Mouse (Mus musculus): ENCODE data around the gene Spsb4.

Spsb4 gene

GRCm38 (mm10) chr9:97015751-97016150, 2.9 kb downstream of the Spsb4 start:
- peak; percentile 94 to 96 for DNase-seq

- peak in 1 of 2 experiments; percentile 49 for DNase-seq
Observed at GRCm38 (mm10) chr9:97013698-97014097, 4.9 kb downstream of the Spsb4 start.

- peak; percentile 69 to 90 for DNase-seq
Observed at GRCm38 (mm10) chr9:97013153-97013552, 5.5 kb downstream of the Spsb4 start.

- DNase-seq: peak in 1 of 2 experiments; percentile 45
Observed at GRCm38 (mm10) chr9:97011454-97012195, 7.0 kb downstream of the Spsb4 start.

- no peak for DNase-seq
Observed at GRCm38 (mm10) chr9:97010447-97010846, 8.2 kb downstream of the Spsb4 start.

GRCm38 (mm10) chr9:97004726-97005125, 13.9 kb downstream of the Spsb4 start:
- DNase-seq: no peak

- no peak for DNase-seq
Observed at GRCm38 (mm10) chr9:97003173-97003572, 15.5 kb downstream of the Spsb4 start.

- DNase-seq: no peak
Observed at GRCm38 (mm10) chr9:97002654-97003053, 16.0 kb downstream of the Spsb4 start.

GRCm38 (mm10) chr9:97002025-97002424, 16.6 kb downstream of the Spsb4 start:
- no peak for DNase-seq

- DNase-seq: no peak
Observed at GRCm38 (mm10) chr9:97001458-97001857, 17.2 kb downstream of the Spsb4 start.

- peak in 1 of 2 experiments; percentile 28 for DNase-seq
Observed at GRCm38 (mm10) chr9:96995717-96996116, 22.9 kb downstream of the Spsb4 start.

GRCm38 (mm10) chr9:96994733-96995132, 23.9 kb downstream of the Spsb4 start:
- no peak for DNase-seq

GRCm38 (mm10) chr9:96991118-96991517, 27.5 kb downstream of the Spsb4 start:
- DNase-seq: no peak

- DNase-seq: peak in 1 of 2 experiments; percentile 58
Observed at GRCm38 (mm10) chr9:96989389-96989990, 29.2 kb downstream of the Spsb4 start.

GRCm38 (mm10) chr9:96986797-96987473, 31.7 kb downstream of the Spsb4 start:
- peak in 1 of 2 experiments; percentile 69 for DNase-seq

GRCm38 (mm10) chr9:96984034-96984433, 34.6 kb downstream of the Spsb4 start:
- DNase-seq: peak; percentile 56 to 72

GRCm38 (mm10) chr9:96982940-96983339, 35.7 kb downstream of the Spsb4 start:
- DNase-seq: peak in 1 of 2 experiments; percentile 32

- DNase-seq: peak in 1 of 2 experiments; percentile 42
Observed at GRCm38 (mm10) chr9:96982351-96982750, 36.3 kb downstream of the Spsb4 start.

- peak; percentile 35 to 43 for DNase-seq
Observed at GRCm38 (mm10) chr9:96981836-96982235, 36.8 kb downstream of the Spsb4 start.

- peak in 1 of 2 experiments; percentile 20 for DNase-seq
Observed at GRCm38 (mm10) chr9:96981121-96981520, 37.5 kb downstream of the Spsb4 start.

GRCm38 (mm10) chr9:96980037-96980997, 38.3 kb downstream of the Spsb4 start:
- DNase-seq: peak in 1 of 2 experiments; percentile 40

- peak; percentile 69 to 86 for DNase-seq
Observed at GRCm38 (mm10) chr9:96979417-96980030, 39.1 kb downstream of the Spsb4 start.
